11 mouse cellular contexts compared by ENCODE assay signal in the genomic region with DNA sequence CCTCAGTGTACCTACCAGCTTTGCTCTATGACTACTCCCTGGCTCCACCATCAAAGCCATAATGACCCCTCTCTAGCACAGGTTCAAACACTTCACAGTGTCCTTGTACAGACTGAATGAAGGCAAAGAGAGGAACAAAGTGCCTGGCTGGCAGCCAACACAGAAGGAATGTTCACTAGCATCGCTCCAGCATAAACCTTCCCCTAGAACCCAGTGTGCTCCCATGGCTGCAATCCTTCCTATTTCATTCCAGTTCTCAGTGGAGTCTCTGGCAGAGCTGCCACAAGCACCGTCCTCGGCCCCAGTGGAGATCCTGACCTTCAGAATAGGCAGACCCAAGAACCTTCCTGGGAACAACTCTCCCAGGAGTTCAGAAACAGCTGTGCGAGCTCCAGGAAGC. TPM values are rescaled to one million over a fixed set of nuclear protein-coding genes. Genes with fewer than 3 reads are reported as not detected.
DNase-seq lines count a peak whose midpoint lies in the region.
"Had no signal": no experiment of that assay in that cellular context is flagged by ENCODE, and none has a peak within 500 bp of the region (broad histone marks: within the 10 kb centered on the region; RNA-seq: fewer than 3 reads in every experiment).

No protein-coding gene starts in this region.

- peak; percentile 45 for DNase-seq in adrenal gland, adult 2 months
- no peak for DNase-seq in adrenal gland, adult 18-20 months (ENCODE audit: low spot score in 2 of 2)
- DNase-seq in kidney, postnatal 4 days: peak; percentile 28 to 33
- DNase-seq in kidney, adult 11 months: no peak
- peak; percentile 69 to 72 for DNase-seq in lung, adult 18-20 months
- DNase-seq in testis, postnatal 14 days (ENCODE audit: low spot score): peak; percentile 37
- DNase-seq in spleen, postnatal 4 days (ENCODE audit: low spot score in 2 of 2): no peak
- DNase-seq in layer of hippocampus, adult 9-10 months (ENCODE audit: low spot score): no peak
- DNase-seq: cerebellum, adult 9-10 months; forebrain, postnatal 0 days; thymus, postnatal 36 days had no signal

RNA-seq across cellular contexts. Expression of gene Isca2, which starts 27.4 kb away (rescaled TPM):
- total RNA-seq in adrenal gland, adult 2 months (2021): 10 to 100 TPM; 76.0 to 80.8 TPM
- polyA plus RNA-seq in adrenal gland, adult 2 months (2012; rRNA removed): 42.1 and 54.5 TPM in 2 replicates
- 10 to 100 TPM; 65.2 to 77.7 TPM for total RNA-seq in adrenal gland, adult 18-20 months (2021)

RNA-seq across cellular contexts. Expression of gene Npc2, which starts 27.5 kb away (rescaled TPM):
- total RNA-seq in adrenal gland, adult 2 months (2021): 100 to 1,000 TPM in 1 of 2 experiments, 10 to 100 TPM in 1; 85.4 to 100 TPM
- 126 and 165 TPM in 2 replicates for polyA plus RNA-seq in adrenal gland, adult 2 months (2012; rRNA removed)
- 100 to 1,000 TPM in 1 of 2 experiments, 10 to 100 TPM in 1; 83.8 to 128 TPM for total RNA-seq in adrenal gland, adult 18-20 months (2021)

Comparison
In these comparisons a context has a peak if more than half of its experiments do, and no peak if none do; other contexts are left out.
1. DNase-seq: peak in adrenal gland, adult 2 months (single experiment), kidney, postnatal 4 days (2 of 2), lung, adult 18-20 months (2 of 2) and testis, postnatal 14 days (single experiment); none in adrenal gland, adult 18-20 months (0 of 2), kidney, adult 11 months (single experiment), spleen, postnatal 4 days (0 of 2) and layer of hippocampus, adult 9-10 months (single experiment).